Mouse (Mus musculus): ENCODE data around the gene Ndufaf3. TPM values are rescaled to one million over a fixed set of nuclear protein-coding genes. Genes with fewer than 3 reads are reported as not detected.
A peak's percentile ranks its signal among the peaks of the same experiment; 100 is the strongest.
"Not testable (repeated sequence)": the region's sequence is repeated elsewhere in the genome, so short reads cannot be mapped to it uniquely, and the experiment has no call there.

The Ndufaf3 gene
- 52.1 and 58.2 TPM in 2 replicates for polyA plus RNA-seq (2014; fragmentation: Nextera tagmentation; extraction: Ambion mirVana)

DNA sequence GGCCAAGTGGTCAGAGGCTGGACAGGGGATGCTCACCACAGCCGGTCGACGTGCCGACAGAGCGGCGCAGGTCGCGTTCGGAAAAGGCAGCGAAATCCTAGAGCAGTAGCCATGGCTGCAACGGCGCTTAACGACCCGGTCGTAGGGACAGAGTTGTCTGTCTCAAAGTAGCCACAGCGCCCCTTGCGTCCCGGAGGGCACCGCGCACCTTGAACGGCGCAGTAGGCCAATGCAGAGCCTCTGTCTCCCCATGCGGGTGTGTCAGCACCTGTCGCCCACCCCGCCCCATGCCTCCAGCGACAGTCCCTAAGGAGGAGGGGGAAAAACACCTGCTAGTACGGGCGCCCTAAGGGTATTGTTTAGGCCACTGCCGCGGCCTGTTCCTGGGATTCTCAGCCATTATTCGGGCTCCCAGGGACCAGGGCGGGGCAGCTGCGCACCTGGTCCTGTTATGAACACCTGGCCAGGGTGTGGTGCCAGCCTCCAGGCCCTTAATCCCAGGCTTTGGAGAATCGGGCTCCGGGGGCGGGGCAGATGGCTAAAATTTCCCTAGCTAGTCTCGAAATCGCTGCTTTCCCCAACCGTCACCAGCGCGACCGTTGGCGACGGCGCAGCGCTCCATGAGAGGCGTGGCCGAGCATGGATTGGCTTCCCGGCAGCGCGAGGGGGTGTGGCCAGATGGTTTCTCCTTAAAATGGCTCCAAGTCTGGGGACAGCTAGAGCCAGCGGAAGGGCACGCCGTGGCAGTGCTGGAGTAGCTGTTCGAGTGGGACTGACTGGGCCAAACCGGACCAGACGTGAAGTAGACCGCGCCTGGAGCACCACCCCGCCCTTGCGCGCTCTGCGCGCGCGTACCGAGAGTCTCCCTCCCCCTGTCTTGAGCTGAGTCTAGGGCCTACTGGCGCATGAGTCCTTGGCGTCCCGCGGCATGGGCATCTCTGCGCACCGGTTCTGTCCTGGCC is at the start of gene Ndufaf3:
Ndufaf3 (minus strand) TSS at position 620 of the 962 bp plus-strand sequence.
- peak within 1 kb of the TSS; percentile 90 for H3K27ac ChIP-seq (ENCODE audit: low read depth, low read length)
- peak; percentile 73 for ATAC-seq (ENCODE audit: insufficient read depth, low FRiP score, low TSS enrichment)
- peak within 1 kb of the TSS; percentile 62 for H3K4me3 ChIP-seq (ENCODE audit: low read depth, low read length)
- H3K27me3 ChIP-seq (ENCODE audit: control insufficient read depth, insufficient read depth, low read length): no peaks in the 10 kb centered on the region
- peaks cover 16% of the 10 kb centered on the region for H3K36me3 ChIP-seq (ENCODE audit: control insufficient read depth, insufficient read depth, low read length)
- under 1% methylated on average over 73 of the region's 73 CpGs for WGBS
- H3K4me2 ChIP-seq (ENCODE audit: low read depth): peak within 1 kb of the TSS; percentile 99
- peak; percentile 95 for DNase-seq (ENCODE audit: low spot score)
- peak within 1 kb of the TSS; percentile 73 for H3K9ac ChIP-seq (ENCODE audit: low read length)
- peaks cover 24% of the 10 kb centered on the region for H3K4me1 ChIP-seq (ENCODE audit: control insufficient read depth, insufficient read depth, low read length)
- no peaks in the 10 kb centered on the region for H3K9me3 ChIP-seq (ENCODE audit: control insufficient read depth, low read length)

DNA sequence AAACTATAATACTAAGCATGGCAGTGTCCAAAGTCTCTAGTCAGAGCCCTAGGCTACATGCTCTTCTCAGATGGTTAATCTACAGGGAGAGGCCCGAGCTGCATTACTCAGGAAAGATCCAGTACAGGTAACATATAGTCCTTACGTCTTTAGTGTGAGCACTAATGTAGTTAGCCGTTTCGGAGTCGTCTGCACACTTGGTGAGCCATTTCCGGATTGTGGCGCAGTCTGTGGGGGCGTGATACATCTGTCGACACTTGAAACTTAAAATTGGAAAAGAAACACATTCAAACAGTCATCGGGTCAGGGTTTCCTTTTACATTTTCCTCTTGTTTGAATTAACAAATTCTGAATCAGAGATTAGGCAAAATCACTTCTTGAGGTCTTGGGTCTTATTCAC is 44.3 kb upstream of the Ndufaf3 start:
- H3K36me3 ChIP-seq (ENCODE audit: control insufficient read depth, insufficient read depth, low read length): peaks cover 16% of the 10 kb centered on the region
- no peaks in the 10 kb centered on the region for H3K4me1 ChIP-seq (ENCODE audit: control insufficient read depth, insufficient read depth, low read length)
- no peaks in the 10 kb centered on the region for H3K27me3 ChIP-seq (ENCODE audit: control insufficient read depth, insufficient read depth, low read length)
- no peak overlapping the region for H3K4me3 ChIP-seq (ENCODE audit: low read depth, low read length)
- no peaks in the 10 kb centered on the region for H3K9me3 ChIP-seq (ENCODE audit: control insufficient read depth, low read length)
- 93% methylated on average over 10 of the region's 10 CpGs for WGBS
- DNase-seq (ENCODE audit: low spot score): no peak
- no peak for ATAC-seq (ENCODE audit: insufficient read depth, low FRiP score, low TSS enrichment)
- no peak overlapping the region for H3K9ac ChIP-seq (ENCODE audit: low read length)
- H3K4me2 ChIP-seq (ENCODE audit: low read depth): no peak overlapping the region
- H3K27ac ChIP-seq (ENCODE audit: low read depth, low read length): no peak overlapping the region

DNA sequence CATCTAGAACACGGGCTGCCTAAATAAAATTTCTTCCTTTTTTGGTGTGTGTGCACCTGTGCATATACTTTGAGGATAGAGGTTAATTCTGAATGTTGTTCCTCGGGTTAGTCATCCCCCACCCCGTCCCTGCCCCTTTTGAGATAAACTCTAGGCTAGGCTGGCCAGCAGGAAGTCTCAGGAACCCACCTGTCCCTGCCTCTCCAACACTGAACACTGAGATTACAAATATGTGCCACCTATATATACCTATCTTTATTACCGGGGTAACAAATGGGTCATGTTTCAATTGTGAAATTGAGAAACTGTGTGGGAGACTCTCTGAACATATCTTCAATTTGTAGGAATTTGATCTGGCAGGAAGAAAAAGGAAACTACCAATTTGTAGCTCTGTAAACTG is 41.7 kb upstream of the Ndufaf3 start:
- DNase-seq (ENCODE audit: low spot score) (no peak), ATAC-seq (ENCODE audit: insufficient read depth, low FRiP score, low TSS enrichment) (no peak)
- Histone ChIP-seq H3K9ac (ENCODE audit: low read length) (no peak overlapping the region), H3K27me3 (ENCODE audit: control insufficient read depth, insufficient read depth, low read length) (no peaks in the 10 kb centered on the region), H3K27ac (ENCODE audit: low read depth, low read length) (no peak overlapping the region), H3K4me3 (ENCODE audit: low read depth, low read length) (no peak overlapping the region), H3K4me1 (ENCODE audit: control insufficient read depth, insufficient read depth, low read length) (no peaks in the 10 kb centered on the region), H3K4me2 (ENCODE audit: low read depth) (no peak overlapping the region), H3K9me3 (ENCODE audit: control insufficient read depth, low read length) (no peaks in the 10 kb centered on the region), H3K36me3 (ENCODE audit: control insufficient read depth, insufficient read depth, low read length) (peaks cover 23% of the 10 kb centered on the region)
- 90% methylated on average over 4 of the region's 4 CpGs for WGBS

DNA sequence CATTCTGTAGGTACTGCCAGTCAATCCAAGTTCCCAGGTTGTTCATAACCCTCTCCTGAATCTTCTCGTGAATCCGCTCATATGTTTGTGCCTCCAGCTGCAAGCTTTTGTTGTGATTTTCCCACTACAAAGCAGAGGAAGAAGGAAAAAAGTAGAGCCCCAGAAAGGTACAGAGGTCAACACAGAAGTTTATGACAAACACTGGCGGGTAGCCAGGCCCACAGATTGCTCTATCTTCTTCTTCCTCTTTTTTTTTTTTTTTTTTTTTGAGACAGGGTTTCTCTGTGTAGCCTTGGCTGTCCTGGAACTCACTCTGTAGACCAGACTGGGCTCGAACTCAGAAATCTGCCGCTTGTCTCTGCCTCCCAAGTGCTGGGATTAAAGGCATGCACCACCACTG is 40.7 kb upstream of the Ndufaf3 start:
- ATAC-seq (ENCODE audit: insufficient read depth, low FRiP score, low TSS enrichment); DNase-seq (ENCODE audit: low spot score); H3K9ac ChIP-seq (ENCODE audit: low read length); H3K9me3 ChIP-seq (ENCODE audit: control insufficient read depth, low read length); H3K27ac ChIP-seq (ENCODE audit: low read depth, low read length); H3K4me2 ChIP-seq (ENCODE audit: low read depth); H3K4me3 ChIP-seq (ENCODE audit: low read depth, low read length); H3K27me3 ChIP-seq (ENCODE audit: control insufficient read depth, insufficient read depth, low read length); H3K4me1 ChIP-seq (ENCODE audit: control insufficient read depth, insufficient read depth, low read length): not testable (repeated sequence)
- 87% methylated on average over 5 of the region's 5 CpGs for WGBS
- H3K36me3 ChIP-seq (ENCODE audit: control insufficient read depth, insufficient read depth, low read length): peaks cover 26% of the 10 kb centered on the region

DNA sequence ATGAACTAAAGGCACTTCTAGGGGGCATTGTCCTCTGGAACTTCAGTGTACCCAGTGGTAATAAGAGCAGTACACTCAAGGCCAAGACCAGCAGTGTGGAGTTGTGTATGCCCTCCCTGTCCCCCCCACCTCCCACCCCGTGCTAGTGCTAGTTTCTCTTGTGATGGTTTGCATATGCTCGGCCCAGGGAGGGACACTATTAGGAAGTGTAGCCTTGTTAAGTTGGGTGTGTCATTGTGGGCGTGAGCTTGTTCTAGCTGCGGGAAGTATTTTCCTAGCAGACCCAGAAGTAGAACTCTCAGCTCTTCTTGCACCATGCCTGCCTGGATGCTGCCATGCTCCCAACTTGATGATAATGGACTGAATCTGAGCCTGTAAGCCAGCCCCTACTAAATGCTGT is 34.8 kb upstream of the Ndufaf3 start:
- H3K4me1 ChIP-seq (ENCODE audit: control insufficient read depth, insufficient read depth, low read length): no peaks in the 10 kb centered on the region
- 76% methylated on average over 4 of the region's 4 CpGs for WGBS
- no peak overlapping the region for H3K9ac ChIP-seq (ENCODE audit: low read length)
- no peak overlapping the region for H3K4me3 ChIP-seq (ENCODE audit: low read depth, low read length)
- peaks cover 10% of the 10 kb centered on the region for H3K36me3 ChIP-seq (ENCODE audit: control insufficient read depth, insufficient read depth, low read length)
- H3K4me2 ChIP-seq (ENCODE audit: low read depth): no peak overlapping the region
- H3K27ac ChIP-seq (ENCODE audit: low read depth, low read length): no peak overlapping the region
- no peaks in the 10 kb centered on the region for H3K9me3 ChIP-seq (ENCODE audit: control insufficient read depth, low read length)
- no peaks in the 10 kb centered on the region for H3K27me3 ChIP-seq (ENCODE audit: control insufficient read depth, insufficient read depth, low read length)
- no peak for DNase-seq (ENCODE audit: low spot score)
- ATAC-seq (ENCODE audit: insufficient read depth, low FRiP score, low TSS enrichment): no peak

DNA sequence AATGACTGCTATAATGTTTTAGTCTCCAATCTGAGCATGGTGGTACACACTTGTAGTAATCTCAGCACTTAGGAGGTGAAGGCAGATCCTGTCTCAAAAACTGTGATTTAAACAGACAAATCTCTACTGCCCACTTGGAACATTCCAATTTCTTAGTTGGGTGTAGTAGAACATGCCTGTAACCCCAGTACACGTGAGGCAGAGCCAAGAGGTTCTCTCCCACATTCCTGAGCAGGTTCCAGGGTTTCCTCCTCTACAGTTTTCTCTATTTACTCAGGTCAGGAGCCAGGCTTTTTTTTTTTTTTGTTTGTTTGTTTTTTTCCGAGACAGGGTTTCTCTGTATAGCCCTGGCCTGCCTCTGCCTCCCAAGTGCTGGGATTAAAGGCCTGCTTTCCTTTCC is 32.8 kb upstream of the Ndufaf3 start:
- Histone ChIP-seq H3K4me1 (ENCODE audit: control insufficient read depth, insufficient read depth, low read length) (no peaks in the 10 kb centered on the region), H3K4me3 (ENCODE audit: low read depth, low read length) (no peak overlapping the region)
- 55% methylated on average over 2 of the region's 2 CpGs for WGBS

DNA sequence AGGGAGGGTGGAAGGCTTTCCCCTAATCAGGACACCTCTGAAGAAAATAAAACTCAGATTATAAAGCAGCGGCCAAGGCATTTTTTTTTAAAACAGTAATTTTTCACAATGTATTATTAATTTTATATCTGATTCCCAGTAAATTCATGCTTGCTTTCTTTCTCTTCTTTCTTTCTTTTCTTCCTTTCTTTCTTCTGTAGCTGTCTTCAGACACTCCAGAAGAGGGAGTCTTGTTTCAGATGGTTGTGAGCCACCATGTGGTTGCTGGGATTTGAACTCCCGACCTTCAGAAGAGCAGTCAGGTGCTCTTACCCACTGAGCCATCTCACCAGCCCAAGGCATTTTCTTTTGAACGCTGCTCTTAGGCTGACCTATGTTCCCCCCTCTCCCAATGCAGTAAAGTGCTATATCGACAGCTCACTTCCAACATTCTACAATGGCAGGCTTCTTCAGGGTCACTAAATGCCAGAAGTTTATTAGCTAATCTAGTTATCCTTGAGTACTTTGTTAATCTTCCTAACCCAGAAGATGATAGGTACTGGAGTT is 31.9 kb upstream of the Ndufaf3 start:
- Histone ChIP-seq H3K9ac (ENCODE audit: low read length) (no peak overlapping the region), H3K4me2 (ENCODE audit: low read depth) (no peak overlapping the region), H3K4me1 (ENCODE audit: control insufficient read depth, insufficient read depth, low read length) (no peaks in the 10 kb centered on the region), H3K27me3 (ENCODE audit: control insufficient read depth, insufficient read depth, low read length) (no peaks in the 10 kb centered on the region), H3K4me3 (ENCODE audit: low read depth, low read length) (no peak overlapping the region), H3K27ac (ENCODE audit: low read depth, low read length) (no peak overlapping the region), H3K36me3 (ENCODE audit: control insufficient read depth, insufficient read depth, low read length) (peaks cover 4% of the 10 kb centered on the region), H3K9me3 (ENCODE audit: control insufficient read depth, low read length) (no peaks in the 10 kb centered on the region)
- ATAC-seq (ENCODE audit: insufficient read depth, low FRiP score, low TSS enrichment) (no peak), DNase-seq (ENCODE audit: low spot score) (peak; percentile 98)
- 77% methylated on average over 4 of the region's 4 CpGs for WGBS

More for the DNA sequence above, 32.8 kb upstream of the Ndufaf3 start:
- Histone ChIP-seq H3K27me3 (ENCODE audit: control insufficient read depth, insufficient read depth, low read length) (no peaks in the 10 kb centered on the region), H3K9me3 (ENCODE audit: control insufficient read depth, low read length) (no peaks in the 10 kb centered on the region), H3K9ac (ENCODE audit: low read length) (no peak overlapping the region), H3K36me3 (ENCODE audit: control insufficient read depth, insufficient read depth, low read length) (peaks cover 7% of the 10 kb centered on the region), H3K27ac (ENCODE audit: low read depth, low read length) (no peak overlapping the region), H3K4me2 (ENCODE audit: low read depth) (no peak overlapping the region)
- ATAC-seq (ENCODE audit: insufficient read depth, low FRiP score, low TSS enrichment) (no peak), DNase-seq (ENCODE audit: low spot score) (no peak)

DNA sequence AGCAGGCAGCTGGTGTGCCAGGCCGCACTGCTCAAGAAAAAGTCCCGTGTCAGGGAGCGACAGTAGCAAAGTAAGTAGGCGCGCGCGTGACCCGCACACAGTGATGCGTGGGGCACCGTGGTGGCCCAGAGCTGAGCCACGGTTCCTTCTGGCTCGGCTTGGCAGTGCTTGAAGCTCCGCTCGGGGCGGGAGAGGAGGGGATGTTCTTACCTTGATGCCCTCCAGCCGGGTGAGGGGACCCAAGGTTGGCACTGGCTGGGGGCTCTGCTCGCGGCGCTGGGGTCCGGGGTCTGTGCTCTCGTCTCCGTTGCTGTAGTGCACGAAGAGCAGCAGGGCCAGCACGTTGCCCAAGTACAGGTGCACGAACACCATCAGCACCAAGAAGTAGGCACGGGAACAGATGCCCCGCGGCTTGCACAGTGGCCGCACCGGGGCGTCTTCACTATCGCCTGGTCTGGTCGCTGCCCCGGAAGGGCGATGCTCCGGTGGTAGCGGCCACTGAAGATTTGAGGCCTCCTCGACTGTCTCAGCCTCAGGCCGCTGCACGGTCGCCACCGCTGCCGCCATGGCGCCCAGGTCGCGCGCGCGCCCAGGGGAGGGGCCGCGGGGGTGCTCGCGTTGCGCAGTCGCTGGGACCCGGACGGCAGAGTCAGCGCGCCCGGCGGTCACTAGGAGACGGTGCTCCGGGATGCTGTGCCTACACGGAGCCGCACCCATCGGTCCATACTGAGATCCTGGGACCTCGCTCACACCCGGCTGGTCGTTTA is 29.9 kb upstream of the Ndufaf3 start, which contains the start of gene P4htm:
P4htm (minus strand) TSS at position 670 of the 767 bp plus-strand sequence.
- Histone ChIP-seq H3K9me3 (ENCODE audit: control insufficient read depth, low read length) (no peaks in the 10 kb centered on the region), H3K9ac (ENCODE audit: low read length) (peak within 1 kb of the TSS; percentile 78), H3K36me3 (ENCODE audit: control insufficient read depth, insufficient read depth, low read length) (no peaks in the 10 kb centered on the region), H3K27me3 (ENCODE audit: control insufficient read depth, insufficient read depth, low read length) (no peaks in the 10 kb centered on the region), H3K4me1 (ENCODE audit: control insufficient read depth, insufficient read depth, low read length) (no peaks in the 10 kb centered on the region), H3K4me3 (ENCODE audit: low read depth, low read length) (peak within 1 kb of the TSS; percentile 65), H3K27ac (ENCODE audit: low read depth, low read length) (0 out of 2 replicates have a peak within 1 kb of the TSS, but pooled peaks have one; percentile 34), H3K4me2 (ENCODE audit: low read depth) (peak within 1 kb of the TSS; percentile 93)
- ATAC-seq (ENCODE audit: insufficient read depth, low FRiP score, low TSS enrichment) (peak; percentile 91), DNase-seq (ENCODE audit: low spot score) (peak; percentile 79)
- 3% methylated on average over 69 of the region's 69 CpGs for WGBS

Data from neural tube, embryonic 11.5 days (tissue).